Mouse (Mus musculus): Measurements from ENCODE around the gene Ppp1r32.
A peak's percentile ranks its signal among the peaks of the same experiment; 100 is the strongest.

The Ppp1r32 gene

GRCm38 (mm10) chr19:10457484-10457800, 25.3 kb downstream of the Ppp1r32 start:
- DNase-seq (ENCODE audit: low spot score), result peak; percentile 75

DNA sequence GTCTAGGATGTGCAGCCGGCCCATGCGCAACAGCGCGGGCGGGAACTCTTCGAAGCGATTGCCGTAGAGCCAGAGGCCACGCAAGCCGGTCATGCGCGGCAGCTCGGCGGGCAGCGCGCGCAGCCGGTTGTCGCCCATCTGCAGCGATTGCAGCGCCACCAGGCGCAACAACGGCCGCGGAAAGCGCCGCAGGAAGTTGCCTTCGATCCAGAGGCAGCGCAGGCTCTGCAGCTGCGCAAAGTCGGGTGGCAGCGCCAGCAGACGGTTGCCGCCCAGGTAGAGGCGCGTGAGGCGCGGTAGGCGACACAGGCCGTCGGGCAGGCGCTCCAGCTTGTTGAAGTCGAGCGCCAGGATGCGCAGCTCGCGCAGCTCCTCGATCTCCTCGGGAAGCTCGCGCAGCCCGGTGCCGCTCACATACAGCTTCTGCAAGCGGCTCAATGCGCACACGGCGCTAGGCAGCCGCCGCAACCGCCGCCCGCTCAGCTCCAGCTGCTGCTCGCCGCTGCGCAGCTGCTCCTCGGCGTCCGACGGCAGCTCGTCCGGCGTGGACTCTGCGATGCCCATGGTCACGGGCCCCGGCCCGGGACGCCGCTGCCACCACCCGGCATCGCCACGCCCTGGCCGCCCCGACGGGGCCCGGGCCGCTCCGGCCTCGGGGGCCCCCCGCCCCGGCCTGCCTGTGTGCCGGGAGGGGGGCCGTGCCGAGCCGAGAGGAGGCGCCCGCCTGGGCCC, 25.8 kb downstream of the Ppp1r32 start, which contains the start of gene Lrrc10b:
Lrrc10b (minus strand) TSS at position 722 of the 732 bp plus-strand sequence.
- DNase-seq (ENCODE audit: low spot score), result peak; percentile 39

- DNase-seq (ENCODE audit: low spot score), result no peak
These were observed 27.3 kb downstream of the Ppp1r32 start for GRCm38 (mm10) chr19:10455437-10455806.

- peak; percentile 59 for DNase-seq (ENCODE audit: low spot score)
These were observed 27.9 kb downstream of the Ppp1r32 start for GRCm38 (mm10) chr19:10454718-10455436.

- no peak for DNase-seq (ENCODE audit: low spot score)
These were observed 33.0 kb downstream of the Ppp1r32 start for GRCm38 (mm10) chr19:10449708-10450107.

DNA sequence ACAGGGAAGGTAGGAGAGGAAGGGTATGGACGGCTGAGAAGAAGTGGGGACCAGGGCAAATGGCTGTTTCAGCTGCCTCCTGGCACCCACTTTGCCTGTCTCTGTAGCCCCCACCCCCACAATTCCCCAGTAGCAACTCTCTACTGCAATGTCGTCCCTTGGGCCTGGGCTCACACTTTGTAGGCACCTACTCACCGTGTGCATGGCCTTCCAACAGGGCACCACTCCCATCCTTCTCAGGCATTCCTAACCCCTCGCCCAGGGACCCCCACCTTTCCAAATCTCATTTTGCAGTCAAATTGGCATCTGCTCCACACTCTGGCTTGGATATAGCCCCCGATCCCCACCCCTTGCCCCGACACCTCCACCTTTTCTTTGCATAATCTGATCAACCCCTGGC, 33.5 kb downstream of the Ppp1r32 start:
- DNase-seq (ENCODE audit: low spot score), result no peak

DNA sequence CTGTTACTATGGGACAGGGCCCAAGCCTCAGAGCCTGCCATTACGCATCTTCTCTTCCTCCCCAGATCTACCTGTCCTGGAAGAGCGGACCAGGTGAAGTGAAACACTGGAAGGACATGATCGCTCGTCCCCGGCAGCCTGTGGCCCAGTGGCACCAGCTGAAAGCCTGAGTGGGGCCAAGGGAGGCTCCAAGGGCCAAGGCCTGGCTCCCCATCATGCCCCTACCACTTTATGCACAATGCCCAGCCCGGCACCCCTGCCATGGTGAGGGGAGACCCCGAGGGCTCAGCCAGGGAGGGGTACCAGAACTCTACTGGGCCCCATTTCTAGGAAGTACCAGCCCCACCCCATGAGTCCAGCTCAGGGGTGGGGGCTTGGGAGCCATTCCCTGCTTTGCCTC, 34.5 kb downstream of the Ppp1r32 start:
- DNase-seq (ENCODE audit: low spot score), result no peak

GRCm38 (mm10) chr19:10444685-10445369, 37.9 kb downstream of the Ppp1r32 start:
- no peak for DNase-seq (ENCODE audit: low spot score)

- DNase-seq (ENCODE audit: low spot score), result no peak
These were observed 45.2 kb downstream of the Ppp1r32 start for GRCm38 (mm10) chr19:10437521-10437920.

DNA sequence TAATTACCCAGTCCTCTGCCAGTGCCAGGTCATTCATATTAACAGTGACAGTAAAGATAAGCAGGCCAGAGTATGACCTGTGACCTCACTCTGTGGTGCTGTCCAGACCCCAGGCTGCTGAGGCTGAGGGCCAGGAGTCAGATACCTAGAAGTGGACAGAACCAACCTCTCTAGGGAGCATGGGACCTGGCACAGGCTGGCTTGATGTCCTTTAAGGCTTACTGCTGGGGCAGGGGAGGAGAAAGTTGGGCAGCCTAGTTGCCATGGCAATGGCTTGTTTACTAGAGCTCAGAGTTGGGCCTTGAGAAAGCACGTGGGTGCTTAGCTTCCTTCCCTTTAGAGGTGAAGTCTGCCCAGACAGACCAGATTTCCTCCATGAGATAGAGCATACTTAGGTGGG, 46.0 kb downstream of the Ppp1r32 start:
- DNase-seq (ENCODE audit: low spot score), result peak; percentile 38

- peak; percentile 35 for DNase-seq (ENCODE audit: low spot score)
These were observed 46.8 kb downstream of the Ppp1r32 start for GRCm38 (mm10) chr19:10435908-10436307.

DNA sequence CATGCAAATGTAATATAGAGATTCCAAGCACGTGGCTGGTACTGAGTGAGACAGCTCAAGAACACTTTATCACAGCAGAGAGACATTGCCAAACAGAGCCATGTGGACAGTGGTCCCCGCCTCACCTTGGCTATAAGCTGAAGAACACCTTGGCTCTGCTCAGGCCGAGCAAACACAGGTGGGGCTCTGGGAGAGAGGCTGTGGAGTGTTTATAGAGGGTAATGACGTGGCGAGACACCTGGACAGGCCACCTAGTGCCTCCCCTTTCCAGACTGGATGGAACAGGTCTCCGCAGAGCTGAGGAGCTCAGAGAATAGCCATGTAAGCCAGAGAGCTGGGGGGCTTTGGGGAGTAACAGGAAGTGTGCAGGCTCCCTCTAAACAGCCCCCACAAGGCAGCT, 47.8 kb downstream of the Ppp1r32 start:
- no peak for DNase-seq (ENCODE audit: low spot score)

DNA sequence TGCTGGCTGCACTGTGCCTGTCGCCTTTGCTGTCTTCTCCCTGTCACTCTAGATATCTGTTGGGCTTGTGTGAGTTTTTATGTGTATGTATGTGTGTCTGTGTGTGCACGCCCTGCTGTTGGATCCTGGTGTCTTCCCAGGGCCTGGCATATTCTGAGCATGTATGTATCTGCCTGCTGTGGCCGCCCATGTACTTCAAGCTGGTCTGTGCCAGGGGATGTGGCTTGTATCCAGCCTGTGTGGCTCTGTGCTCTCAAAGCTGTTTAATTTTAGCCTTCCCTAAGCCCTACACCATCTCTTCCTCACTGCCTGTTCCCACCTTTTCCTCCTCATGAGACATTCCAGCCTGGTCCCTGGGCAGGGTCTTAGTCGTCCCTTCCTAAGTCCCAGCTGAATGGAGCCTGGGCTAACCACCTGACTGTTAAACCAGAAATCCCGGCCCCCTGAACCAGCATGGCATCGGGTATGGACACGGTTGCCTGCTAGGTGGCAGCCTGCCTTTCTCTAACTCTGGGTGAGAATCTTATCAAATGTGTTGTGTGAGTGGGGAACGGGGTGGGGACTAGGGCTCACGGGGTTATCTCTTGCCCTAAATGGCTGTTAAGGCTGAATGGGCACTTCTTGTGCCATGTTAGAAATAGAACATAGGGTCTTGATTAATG, 48.7 kb downstream of the Ppp1r32 start:
- no peak for DNase-seq (ENCODE audit: low spot score)

DNA sequence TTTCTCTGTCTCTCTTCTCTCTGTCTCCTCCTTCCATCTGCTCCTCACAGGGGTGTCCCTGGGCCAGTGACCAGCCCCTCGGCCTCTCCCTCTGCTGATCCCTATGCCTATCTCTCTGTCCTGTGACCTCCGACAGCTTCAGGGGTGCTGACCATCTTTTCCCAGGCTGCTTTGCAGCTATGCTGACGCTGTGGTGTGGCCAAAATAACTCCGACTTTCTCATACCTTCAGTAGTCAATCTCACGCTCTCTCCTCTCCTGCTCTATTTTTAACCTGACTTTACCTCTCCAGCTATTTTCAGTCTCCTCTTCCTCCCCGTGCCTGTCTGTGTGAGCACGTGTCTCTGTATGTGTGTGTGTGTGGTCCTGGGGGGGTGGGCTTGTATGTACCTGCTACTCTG, 49.5 kb downstream of the Ppp1r32 start:
- no peak for DNase-seq (ENCODE audit: low spot score)

DNA sequence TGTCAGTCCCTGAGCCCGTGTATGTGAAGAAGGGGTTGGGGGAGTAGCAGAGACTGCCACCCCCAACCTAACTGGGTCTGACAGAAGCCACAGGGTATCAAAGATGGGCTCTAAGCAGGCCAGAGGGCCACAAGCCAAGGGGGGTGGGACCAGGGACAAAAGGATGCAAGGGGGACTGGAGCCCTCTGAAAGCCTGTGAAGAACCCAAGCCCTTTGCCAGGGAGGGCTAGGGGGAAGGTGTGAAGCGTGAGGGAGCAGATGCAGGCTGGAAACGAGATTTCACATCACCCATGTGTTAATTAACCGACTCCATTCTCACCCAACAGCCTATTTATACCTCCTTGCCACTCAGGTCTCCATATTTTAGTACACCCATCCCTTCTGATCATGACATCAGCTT, 50.9 kb downstream of the Ppp1r32 start:
- no peak for DNase-seq (ENCODE audit: low spot score)

GRCm38 (mm10) chr19:10431410-10431809, 51.3 kb downstream of the Ppp1r32 start:
- no peak for DNase-seq (ENCODE audit: low spot score)

DNA sequence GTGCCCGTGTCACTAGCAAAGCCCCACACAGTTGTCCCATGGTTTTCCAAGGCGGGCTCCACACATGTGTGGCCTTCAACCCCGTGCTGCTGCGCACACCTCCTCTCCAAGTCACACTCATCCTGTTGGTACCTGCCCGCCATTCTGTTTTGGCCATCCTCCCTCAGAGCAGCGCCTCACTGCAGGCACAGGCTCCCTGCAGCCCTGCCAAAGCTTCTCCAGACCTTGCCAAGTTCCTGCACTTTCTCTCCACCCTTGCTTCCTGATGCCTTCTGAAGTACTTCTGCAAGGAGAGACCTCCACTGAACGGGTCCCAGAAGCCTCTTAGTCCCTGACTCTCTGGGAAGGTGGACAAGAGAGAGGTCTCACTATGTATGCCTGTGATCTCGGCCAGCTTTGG, 53.4 kb downstream of the Ppp1r32 start:
- no peak for DNase-seq (ENCODE audit: low spot score)

GRCm38 (mm10) chr19:10427431-10427830, 55.3 kb downstream of the Ppp1r32 start:
- no peak for DNase-seq (ENCODE audit: low spot score)

DNA sequence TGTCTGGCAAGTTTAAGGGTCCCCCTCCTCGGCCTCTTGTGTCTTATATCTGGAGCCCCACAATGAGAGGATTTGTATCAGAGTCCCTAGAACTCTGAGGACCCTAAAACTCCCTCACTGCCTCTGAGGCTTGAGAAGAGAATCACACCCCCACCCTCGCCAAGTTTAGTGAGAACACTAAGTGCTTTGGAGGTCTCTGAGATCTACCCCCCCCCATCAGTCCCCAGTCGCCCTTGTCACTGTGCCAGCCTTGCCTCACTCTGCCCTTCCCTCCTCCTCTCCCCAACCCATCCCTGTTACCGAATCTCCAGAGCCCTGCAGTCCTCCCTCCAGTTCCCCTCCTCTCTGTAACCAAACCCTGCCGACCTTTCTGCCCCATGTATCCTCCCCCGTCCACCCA, 55.9 kb downstream of the Ppp1r32 start:
- no peak for DNase-seq (ENCODE audit: low spot score)

GRCm38 (mm10) chr19:10426312-10426711, 56.4 kb downstream of the Ppp1r32 start:
- no peak for DNase-seq (ENCODE audit: low spot score)

GRCm38 (mm10) chr19:10425484-10426270, 57.1 kb downstream of the Ppp1r32 start:
- no peak for DNase-seq (ENCODE audit: low spot score)

DNA sequence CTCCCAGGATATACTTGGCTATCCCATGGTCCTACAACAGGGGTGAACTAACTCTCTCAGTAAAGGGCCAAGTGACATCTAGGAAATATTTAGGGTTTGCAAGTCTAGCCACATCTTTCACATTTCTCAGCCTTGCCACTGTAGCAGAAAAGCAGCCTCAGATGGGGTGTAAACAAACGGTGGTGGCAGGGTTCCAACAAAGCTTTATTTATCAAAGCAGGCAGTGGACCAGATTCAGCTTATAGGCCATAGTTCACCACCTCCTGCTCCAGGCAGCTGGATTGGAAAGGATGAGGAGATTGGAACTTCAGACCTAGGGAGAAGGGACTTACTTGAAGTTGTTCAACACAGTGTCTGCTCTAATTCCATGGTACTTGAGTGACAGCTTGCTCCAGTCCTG, 58.0 kb downstream of the Ppp1r32 start:
- no peak for DNase-seq (ENCODE audit: low spot score)
